Mouse (Mus musculus): ENCODE results near the gene Cpa1. TPM values are rescaled to one million over a fixed set of nuclear protein-coding genes. Genes with fewer than 3 reads are reported as not detected.

Gene Cpa1
- polyA plus RNA-seq, 1 experiment from 2014 or later, result not detected

- H3K9me3 ChIP-seq, result no peaks in the 10 kb centered on the region
- H3K27me3 ChIP-seq (ENCODE audit: poor library complexity, severe bottlenecking), result peaks cover 4% of the 10 kb centered on the region
- H3K4me3 ChIP-seq, result no peak overlapping the region
- 82% methylated on average over 9 of the region's 9 CpGs for WGBS
- DNase-seq (ENCODE audit: extremely low spot score, low spot score), result no peak
- H3K36me3 ChIP-seq (replicated peaks), result peaks cover 29% of the 10 kb centered on the region
- H3K27ac ChIP-seq, result peak overlapping the region; percentile 64
- H3K4me1 ChIP-seq, result peaks cover 70% of the 10 kb centered on the region
These were observed 19.6 kb downstream of the Cpa1 start for GRCm38 (mm10) chr6:30658619-30659018.

GRCm38 (mm10) chr6:30664776-30665175 is 25.8 kb downstream of the Cpa1 start:
- H3K27me3 ChIP-seq (ENCODE audit: poor library complexity, severe bottlenecking), result peaks cover 8% of the 10 kb centered on the region
- 36% methylated on average over 6 of the region's 6 CpGs for WGBS
- H3K9me3 ChIP-seq, result no peaks in the 10 kb centered on the region
- H3K4me1 ChIP-seq, result peaks cover 83% of the 10 kb centered on the region
- peaks cover 6% of the 10 kb centered on the region; the same call in 1 of the 2 replicates for H3K36me3 ChIP-seq (replicated peaks)
- peak overlapping the region; percentile 82 for H3K27ac ChIP-seq
- DNase-seq (ENCODE audit: extremely low spot score, low spot score), result no peak
- no peak overlapping the region for H3K4me3 ChIP-seq

DNA sequence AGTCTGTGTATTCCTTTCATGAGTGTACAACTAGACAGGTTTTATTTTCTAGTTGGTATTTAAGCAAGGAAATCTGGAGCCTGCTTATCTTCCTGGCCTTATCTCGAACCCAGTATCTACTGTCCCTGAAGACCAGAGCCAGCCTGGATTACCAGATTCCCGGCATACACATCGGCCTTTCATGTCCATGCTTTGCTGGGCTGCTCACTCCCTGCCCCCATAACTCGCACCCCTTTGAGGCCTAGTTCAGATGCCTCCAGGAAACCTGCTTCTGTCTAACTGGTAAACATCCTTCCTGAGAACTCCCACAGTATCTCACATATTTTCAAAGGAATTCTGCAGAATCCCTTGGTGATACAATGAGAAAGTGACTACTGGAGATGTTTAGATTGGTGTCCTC is 26.3 kb downstream of the Cpa1 start:
- Histone ChIP-seq H3K36me3 (replicated peaks) (peaks cover 4% of the 10 kb centered on the region; the same call in 1 of the 2 replicates), H3K27me3 (ENCODE audit: poor library complexity, severe bottlenecking) (peaks cover 9% of the 10 kb centered on the region), H3K4me3 (no peak overlapping the region), H3K9me3 (no peaks in the 10 kb centered on the region), H3K4me1 (peaks cover 84% of the 10 kb centered on the region), H3K27ac (peak overlapping the region; percentile 82)
- WGBS, result 49% methylated on average over 4 of the region's 4 CpGs
- DNase-seq (ENCODE audit: extremely low spot score, low spot score), result no peak

DNA sequence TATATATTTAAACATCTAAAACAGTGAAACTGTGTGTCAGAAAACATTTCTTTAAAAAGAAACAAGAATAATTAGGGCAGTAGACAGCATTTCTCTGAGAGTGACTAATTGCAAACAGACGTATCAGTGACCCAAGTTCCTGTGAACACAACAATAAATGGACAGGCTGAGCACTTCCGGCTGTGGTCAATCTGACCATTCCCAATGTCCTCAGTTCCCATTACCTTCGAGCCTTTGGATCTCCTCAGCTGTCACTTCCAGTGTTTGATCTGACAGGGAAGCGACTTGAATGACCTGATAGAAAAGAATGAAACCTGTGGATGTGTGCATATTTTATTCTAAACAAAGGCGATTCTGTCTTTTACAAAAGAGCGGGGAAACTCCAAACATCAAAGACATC is 27.0 kb downstream of the Cpa1 start:
- WGBS, result 40% methylated on average over 6 of the region's 6 CpGs

DNA sequence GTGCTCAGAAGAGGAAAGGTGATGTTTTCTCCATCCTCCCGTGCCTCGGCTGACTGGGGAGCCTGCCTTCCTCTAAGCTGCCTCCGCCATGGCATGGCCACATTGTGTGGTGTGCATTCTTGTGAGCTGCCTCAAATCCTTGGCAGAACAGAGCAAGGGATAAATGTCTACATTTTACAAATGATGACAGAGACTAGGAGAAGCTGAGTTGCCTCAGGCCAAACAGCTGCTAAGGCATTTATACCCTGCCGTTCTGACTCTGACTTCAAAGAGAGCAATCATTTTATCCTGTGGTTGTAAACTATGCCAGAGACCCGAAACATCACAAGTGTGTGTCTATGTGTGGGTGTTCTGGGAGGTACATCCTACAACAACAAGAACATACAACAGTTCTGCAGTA is 28.6 kb downstream of the Cpa1 start:
- no peak for DNase-seq (ENCODE audit: extremely low spot score, low spot score)
- WGBS, result 46% methylated on average over 5 of the region's 5 CpGs
- peaks cover 81% of the 10 kb centered on the region for H3K4me1 ChIP-seq
- no peaks in the 10 kb centered on the region for H3K36me3 ChIP-seq (replicated peaks)
- H3K4me3 ChIP-seq, result no peak overlapping the region
- peak overlapping the region; percentile 77 for H3K27ac ChIP-seq
- H3K9me3 ChIP-seq, result no peaks in the 10 kb centered on the region
- peaks cover 9% of the 10 kb centered on the region for H3K27me3 ChIP-seq (ENCODE audit: poor library complexity, severe bottlenecking)

More for the DNA sequence above, 27.0 kb downstream of the Cpa1 start:
- no peaks in the 10 kb centered on the region for H3K36me3 ChIP-seq (replicated peaks)
- H3K27me3 ChIP-seq (ENCODE audit: poor library complexity, severe bottlenecking), result peaks cover 9% of the 10 kb centered on the region
- no peak overlapping the region for H3K4me3 ChIP-seq
- peaks cover 78% of the 10 kb centered on the region for H3K4me1 ChIP-seq
- no peaks in the 10 kb centered on the region for H3K9me3 ChIP-seq
- DNase-seq (ENCODE audit: extremely low spot score, low spot score), result no peak
- H3K27ac ChIP-seq, result peak overlapping the region; percentile 82

DNA sequence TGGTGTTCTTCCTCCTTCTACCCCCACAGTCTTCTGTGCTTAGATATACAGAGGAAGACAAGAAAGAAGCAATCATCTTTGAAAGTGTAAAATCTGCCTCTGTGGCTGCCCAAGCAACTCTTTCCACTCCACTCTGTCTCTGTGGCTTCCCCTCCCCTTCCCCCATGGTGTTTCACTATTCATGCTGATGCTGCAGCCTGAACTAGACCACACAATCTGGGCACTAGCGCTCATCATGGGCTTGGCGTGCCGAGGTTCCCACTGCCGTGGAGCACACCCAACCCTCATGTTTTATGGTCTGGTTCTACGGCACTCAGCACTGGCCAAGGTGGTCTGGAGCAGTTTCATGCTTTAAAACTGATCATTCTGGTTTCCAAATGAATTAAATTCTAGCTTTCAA is 32.7 kb downstream of the Cpa1 start:
- 83% methylated on average over 5 of the region's 5 CpGs for WGBS
- Histone ChIP-seq H3K9me3 (no peaks in the 10 kb centered on the region), H3K27me3 (ENCODE audit: poor library complexity, severe bottlenecking) (peaks cover 9% of the 10 kb centered on the region), H3K36me3 (replicated peaks) (no peaks in the 10 kb centered on the region), H3K4me1 (peaks cover 94% of the 10 kb centered on the region), H3K27ac (peak overlapping the region; percentile 78), H3K4me3 (no peak overlapping the region)
- no peak for DNase-seq (ENCODE audit: extremely low spot score, low spot score)

DNA sequence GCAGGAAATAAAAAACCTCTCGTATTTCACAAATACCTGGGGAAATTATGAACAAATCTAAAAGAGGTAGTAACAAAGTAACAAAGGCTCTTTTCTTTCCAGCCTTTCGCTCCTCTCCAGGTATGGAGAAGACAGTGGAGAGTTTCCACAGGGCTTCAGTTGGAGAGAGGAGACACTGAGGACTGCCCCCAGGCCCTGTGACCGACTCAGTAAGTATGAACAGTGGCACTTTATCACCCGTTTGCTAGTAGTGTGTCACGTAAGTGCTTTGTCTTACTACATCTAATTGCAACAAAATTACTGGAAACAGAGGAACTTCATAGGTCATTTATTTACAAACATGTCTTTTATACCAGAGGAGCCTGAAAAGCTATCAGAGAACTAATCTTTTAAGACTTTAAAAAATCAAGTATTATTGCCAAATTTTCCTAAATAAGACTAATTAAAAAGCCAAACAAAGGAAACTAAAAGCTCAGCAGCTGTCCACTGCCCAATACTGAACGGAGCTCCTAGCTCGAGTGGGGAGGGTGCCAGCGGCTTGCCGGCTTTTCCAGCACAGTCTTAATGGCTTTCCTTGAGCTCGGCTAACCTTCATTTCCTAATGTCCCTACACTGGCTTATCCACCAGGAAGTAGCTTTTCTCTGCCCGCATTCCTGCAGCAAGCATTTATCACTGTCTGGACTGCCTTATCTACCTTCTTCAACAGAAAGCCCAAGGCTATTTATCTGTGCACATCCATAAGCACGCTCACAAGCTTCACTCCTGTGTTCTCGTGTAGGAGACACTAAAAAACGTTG is 34.9 kb downstream of the Cpa1 start:
- DNase-seq (ENCODE audit: extremely low spot score, low spot score), result no peak
- H3K36me3 ChIP-seq (replicated peaks), result no peaks in the 10 kb centered on the region
- peak overlapping the region; percentile 93 for H3K27ac ChIP-seq
- H3K27me3 ChIP-seq (ENCODE audit: poor library complexity, severe bottlenecking), result peaks cover 9% of the 10 kb centered on the region
- 30% methylated on average over 14 of the region's 14 CpGs for WGBS
- H3K9me3 ChIP-seq, result no peaks in the 10 kb centered on the region
- H3K4me1 ChIP-seq, result peaks cover 94% of the 10 kb centered on the region
- H3K4me3 ChIP-seq, result peak overlapping the region; percentile 16; the same call in 1 of the 2 replicates

GRCm38 (mm10) chr6:30674714-30675280 is 35.8 kb downstream of the Cpa1 start:
- Histone ChIP-seq H3K27ac (peak overlapping the region; percentile 93), H3K4me3 (peak overlapping the region; percentile 28), H3K9me3 (no peaks in the 10 kb centered on the region), H3K27me3 (ENCODE audit: poor library complexity, severe bottlenecking) (peaks cover under 1% of the 10 kb centered on the region; the same call in 1 of the 2 replicates), H3K4me1 (peaks cover 94% of the 10 kb centered on the region), H3K36me3 (replicated peaks) (0 out of 2 replicates have a peak, but pooled peaks cover 2% of the 10 kb centered on the region)
- 43% methylated on average over 9 of the region's 9 CpGs for WGBS
- DNase-seq (ENCODE audit: extremely low spot score, low spot score), result no peak

- WGBS, result 10% methylated on average over 11 of the region's 11 CpGs
- H3K27me3 ChIP-seq (ENCODE audit: poor library complexity, severe bottlenecking), result no peaks in the 10 kb centered on the region
- H3K36me3 ChIP-seq (replicated peaks), result peaks cover 2% of the 10 kb centered on the region; the same call in 1 of the 2 replicates
- H3K9me3 ChIP-seq, result no peaks in the 10 kb centered on the region
- peak overlapping the region; percentile 93 for H3K27ac ChIP-seq
- peak overlapping the region; percentile 28 for H3K4me3 ChIP-seq
- DNase-seq (ENCODE audit: extremely low spot score, low spot score), result peak; percentile 55
- peaks cover 95% of the 10 kb centered on the region for H3K4me1 ChIP-seq
These were observed 36.3 kb downstream of the Cpa1 start for GRCm38 (mm10) chr6:30675281-30675771.

DNA sequence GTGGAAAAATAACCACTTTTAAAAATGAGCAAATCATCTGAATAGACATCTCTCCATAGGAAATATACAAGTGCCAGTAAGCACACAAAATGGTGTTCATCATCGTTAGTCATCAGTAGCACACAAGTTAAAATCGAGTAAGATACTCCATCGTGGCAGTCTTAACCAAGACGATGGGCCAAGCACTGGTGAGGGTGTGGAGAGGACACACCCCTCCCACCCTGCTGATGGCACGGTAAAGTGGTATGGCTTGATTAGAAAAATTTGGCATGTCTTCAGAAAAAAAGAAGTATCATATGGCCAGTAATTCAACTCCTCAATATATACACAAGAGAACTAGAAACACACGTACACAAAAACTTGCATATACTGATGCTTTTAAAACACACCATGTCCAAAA is 37.5 kb downstream of the Cpa1 start:
- no peak overlapping the region for H3K4me3 ChIP-seq
- peaks cover 2% of the 10 kb centered on the region; the same call in 1 of the 2 replicates for H3K36me3 ChIP-seq (replicated peaks)
- H3K27me3 ChIP-seq (ENCODE audit: poor library complexity, severe bottlenecking), result no peaks in the 10 kb centered on the region
- DNase-seq (ENCODE audit: extremely low spot score, low spot score), result no peak
- no peaks in the 10 kb centered on the region for H3K9me3 ChIP-seq
- H3K27ac ChIP-seq, result peak overlapping the region; percentile 93
- peaks cover 98% of the 10 kb centered on the region for H3K4me1 ChIP-seq
- 86% methylated on average over 6 of the region's 6 CpGs for WGBS

GRCm38 (mm10) chr6:30677591-30677990 is 38.6 kb downstream of the Cpa1 start:
- Histone ChIP-seq H3K27me3 (ENCODE audit: poor library complexity, severe bottlenecking) (no peaks in the 10 kb centered on the region), H3K36me3 (replicated peaks) (peaks cover 2% of the 10 kb centered on the region; the same call in 1 of the 2 replicates), H3K4me3 (no peak overlapping the region), H3K27ac (peak overlapping the region; percentile 71), H3K4me1 (peaks cover 96% of the 10 kb centered on the region), H3K9me3 (no peaks in the 10 kb centered on the region)
- no peak for DNase-seq (ENCODE audit: extremely low spot score, low spot score)
- 74% methylated on average over 9 of the region's 9 CpGs for WGBS

- no peaks in the 10 kb centered on the region for H3K9me3 ChIP-seq
- peaks cover 96% of the 10 kb centered on the region for H3K4me1 ChIP-seq
- H3K27me3 ChIP-seq (ENCODE audit: poor library complexity, severe bottlenecking), result no peaks in the 10 kb centered on the region
- no peak overlapping the region for H3K4me3 ChIP-seq
- peaks cover 7% of the 10 kb centered on the region; the same call in 1 of the 2 replicates for H3K36me3 ChIP-seq (replicated peaks)
- DNase-seq (ENCODE audit: extremely low spot score, low spot score), result no peak
- peak overlapping the region; percentile 75 for H3K27ac ChIP-seq
- 78% methylated on average over 6 of the region's 6 CpGs for WGBS
These were observed 39.5 kb downstream of the Cpa1 start for GRCm38 (mm10) chr6:30678482-30678881.

- WGBS, result 82% methylated on average over 5 of the region's 5 CpGs
- Histone ChIP-seq H3K9me3 (no peaks in the 10 kb centered on the region), H3K27ac (peak overlapping the region; percentile 74), H3K27me3 (ENCODE audit: poor library complexity, severe bottlenecking) (no peaks in the 10 kb centered on the region), H3K4me3 (no peak overlapping the region), H3K4me1 (peaks cover 85% of the 10 kb centered on the region), H3K36me3 (replicated peaks) (peaks cover 7% of the 10 kb centered on the region; the same call in 1 of the 2 replicates)
- no peak for DNase-seq (ENCODE audit: extremely low spot score, low spot score)
These were observed 40.5 kb downstream of the Cpa1 start for GRCm38 (mm10) chr6:30679567-30679966.

Measured in forebrain, embryonic 10.5 days (tissue).